Mouse (Mus musculus) thymus, adult 2 months (tissue): ENCODE data around the gene Thg1l. TPM values are rescaled to one million over a fixed set of nuclear protein-coding genes. Genes with fewer than 3 reads are reported as not detected.

Experiments
- DNase-seq: peaks from one replicate; pipeline ENCODE4 v3.0.0; 2021
- H3K27ac ChIP-seq: fragments of 200-500 bp; 2 replicates; pipeline ENCODE4 v1.5.1; 2012; ENCODE audit warnings: low read length, control low read depth; ENCODE audit not compliant: control insufficient read depth, insufficient read depth
- H3K27me3 ChIP-seq: fragments of 200-500 bp; 2 replicates; pipeline ENCODE4 v1.6.1; 2012; ENCODE audit warnings: mild to moderate bottlenecking, low read length, moderate library complexity, mixed read lengths; ENCODE audit not compliant: control insufficient read depth, insufficient read depth
- H3K36me3 ChIP-seq: fragments of 200-500 bp; 2 replicates; pipeline ENCODE4 v1.6.1; 2012; ENCODE audit warnings: mild to moderate bottlenecking, low read length, moderate library complexity; ENCODE audit not compliant: control insufficient read depth, insufficient read depth
- H3K4me1 ChIP-seq: fragments of 200-500 bp; replicated peaks from 2 replicates; pipeline ENCODE4 v1.6.1; 2012; ENCODE audit warnings: low read length; ENCODE audit not compliant: control insufficient read depth, insufficient read depth
- H3K4me3 ChIP-seq: fragments of 200-500 bp; 2 replicates; pipeline ENCODE4 v1.5.1; 2012; ENCODE audit warnings: mild to moderate bottlenecking, low read length, control low read depth, moderate library complexity; ENCODE audit not compliant: control insufficient read depth, insufficient read depth
- CTCF ChIP-seq: fragments of 200-500 bp; IDR thresholded peaks from 2 replicates; pipeline ENCODE4 v1.5.1; 2012; ENCODE audit warnings: mild to moderate bottlenecking, control low read depth, low read length, moderate library complexity, borderline replicate concordance; ENCODE audit not compliant: control insufficient read depth, poor library complexity, insufficient read depth; ENCODE audit errors: extremely low read depth
- POLR2A ChIP-seq: fragments of 200-500 bp; IDR thresholded peaks from 2 replicates; pipeline ENCODE4 v1.6.1; 2012; ENCODE audit warnings: mild to moderate bottlenecking, low read length, control low read depth, moderate library complexity; ENCODE audit not compliant: control insufficient read depth, poor library complexity, insufficient read depth; ENCODE audit errors: extremely low read depth
- whole genome bisulfite sequencing: fragments of 180-500 bp; shearing (Covaris S2); methylation state at CpG from one replicate; pipeline ENCODE4 v1.1.7; 2018; 5-methylcytosine and 5-hydroxymethylcytosine counted together
- polyA plus RNA-seq: library from polyadenylated mRNA; depleted of rRNA; stranded (reverse); fragments of >200 nt; gene quantifications from 2 replicates; pipeline ENCODE4 v1.2.3, GENCODE M21; 2012

Gene Thg1l
- polyA plus RNA-seq, 1 experiment, result 11.4 TPM

DNA sequence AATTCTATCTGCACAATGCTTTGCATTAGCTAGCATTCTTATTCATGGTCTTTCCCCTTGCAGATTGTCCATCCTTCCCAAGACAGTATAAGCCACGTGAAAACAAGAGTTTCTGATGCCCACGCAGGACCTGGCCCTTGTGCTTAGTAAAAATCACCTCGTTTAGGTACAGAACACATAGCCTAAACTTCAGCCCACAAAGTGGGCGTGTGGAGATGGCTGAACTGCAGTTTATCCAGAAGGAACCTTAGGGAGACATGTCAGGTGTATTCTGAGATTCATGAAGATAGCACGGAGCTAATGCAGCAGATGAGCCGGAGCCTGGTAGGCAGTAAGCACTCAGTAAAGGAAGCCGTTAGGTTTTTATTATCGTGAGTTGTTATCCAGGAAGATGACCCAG is 34.3 kb downstream of the Thg1l start:
- Histone ChIP-seq H3K27me3 (no peaks in the 10 kb centered on the region), H3K4me3 (no peak overlapping the region), H3K4me1 (no peaks in the 10 kb centered on the region), H3K36me3 (no peaks in the 10 kb centered on the region), H3K27ac (no peak overlapping the region)
- DNase-seq, result no peak
- TF ChIP-seq POLR2A, result no peak
- TF ChIP-seq CTCF, result no peak
- 84% methylated on average over 8 of the region's 8 CpGs for WGBS

DNA sequence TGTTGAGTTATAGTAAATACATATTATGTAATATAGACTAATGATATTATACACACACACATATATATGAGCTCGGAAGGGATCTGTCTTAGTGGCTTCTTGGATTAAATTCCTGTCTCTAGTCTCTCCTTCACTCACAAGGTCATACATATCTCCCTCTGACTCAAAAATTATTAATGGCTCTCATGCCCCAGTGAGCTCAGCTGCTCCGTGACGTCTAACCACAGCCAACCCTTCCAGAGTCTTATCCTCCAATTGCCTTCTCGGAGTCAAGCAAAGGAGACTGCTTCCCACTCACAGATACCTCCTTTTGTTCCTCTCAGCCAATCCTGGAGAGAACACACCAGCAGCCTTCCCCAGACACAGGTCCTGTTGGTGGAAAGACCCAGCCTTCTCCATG is 36.5 kb downstream of the Thg1l start:
- WGBS, result 91% methylated on average over 4 of the region's 4 CpGs
- DNase-seq, result no peak
- H3K4me1 ChIP-seq, result no peaks in the 10 kb centered on the region
- no peak overlapping the region for H3K4me3 ChIP-seq
- H3K36me3 ChIP-seq, result no peaks in the 10 kb centered on the region
- no peak overlapping the region for H3K27ac ChIP-seq
- TF ChIP-seq CTCF, result no peak
- no peak for TF ChIP-seq POLR2A
- H3K27me3 ChIP-seq, result no peaks in the 10 kb centered on the region

DNA sequence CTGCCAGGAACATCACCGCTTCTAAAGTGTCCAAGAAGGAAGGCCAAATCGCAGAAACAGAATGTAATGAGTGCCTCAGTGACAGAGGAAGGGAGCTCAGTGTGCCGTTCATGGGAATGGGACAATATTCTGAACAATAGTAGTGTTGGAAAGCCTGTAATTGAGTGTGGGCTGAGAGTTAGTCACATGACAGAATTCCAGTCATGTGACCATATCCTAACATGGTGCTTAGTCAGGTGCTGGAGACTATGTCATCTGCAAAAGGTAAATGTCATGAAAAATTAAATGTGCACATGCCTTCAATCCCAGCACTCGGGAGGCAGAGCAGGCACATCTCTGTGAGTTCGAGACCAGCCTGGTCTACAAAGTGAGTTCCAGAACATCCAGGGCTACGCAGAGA is 37.3 kb downstream of the Thg1l start:
- no peaks in the 10 kb centered on the region for H3K4me1 ChIP-seq
- WGBS, result 95% methylated on average over 6 of the region's 6 CpGs
- H3K27me3 ChIP-seq, result no peaks in the 10 kb centered on the region
- TF ChIP-seq CTCF, result no peak
- TF ChIP-seq POLR2A, result no peak
- H3K27ac ChIP-seq, result no peak overlapping the region
- no peaks in the 10 kb centered on the region for H3K36me3 ChIP-seq
- H3K4me3 ChIP-seq, result no peak overlapping the region
- no peak for DNase-seq

DNA sequence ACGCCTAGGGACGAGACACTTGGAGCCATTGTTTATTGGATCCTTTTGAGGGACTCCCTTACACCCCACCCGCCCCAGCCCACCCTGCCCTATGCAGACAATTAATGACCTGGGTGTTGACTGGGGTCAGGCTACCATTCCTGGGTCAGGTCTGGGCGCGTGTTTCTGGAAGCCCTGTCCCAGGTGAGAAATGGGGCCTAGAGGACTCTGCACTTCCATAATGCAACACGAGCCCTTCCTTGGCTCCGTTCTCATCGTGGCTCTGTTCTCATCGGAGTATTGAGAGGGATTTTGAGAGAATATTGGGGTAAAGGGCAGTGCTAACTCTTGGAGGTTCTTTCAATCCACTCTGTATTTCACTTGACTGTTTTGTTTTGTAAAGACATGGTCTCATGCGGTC is 39.1 kb downstream of the Thg1l start:
- Histone ChIP-seq H3K4me3 (no peak overlapping the region), H3K27me3 (no peaks in the 10 kb centered on the region), H3K36me3 (no peaks in the 10 kb centered on the region; the same call in 1 of the 2 replicates), H3K4me1 (no peaks in the 10 kb centered on the region), H3K27ac (no peak overlapping the region)
- DNase-seq, result no peak
- TF ChIP-seq POLR2A (no peak), CTCF (no peak)
- 89% methylated on average over 10 of the region's 10 CpGs for WGBS

DNA sequence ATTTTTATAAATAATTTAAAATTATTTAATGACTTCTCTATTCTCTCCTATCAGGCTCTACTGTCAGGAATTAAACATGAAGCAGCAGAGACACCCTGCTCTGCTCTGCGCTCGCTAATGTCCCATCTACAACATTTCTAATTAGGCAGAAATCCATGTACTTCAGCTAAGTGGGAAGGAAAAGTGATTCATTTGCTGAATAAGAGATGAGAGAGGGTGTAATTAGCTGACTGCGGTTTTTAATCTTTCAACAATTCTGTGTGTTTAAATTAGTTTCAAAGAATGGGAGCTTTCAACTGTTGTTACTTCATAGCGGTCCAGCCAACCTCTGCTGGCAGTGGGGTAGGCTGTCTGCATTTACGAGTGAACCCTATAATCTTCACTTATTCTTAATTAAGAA is 44.6 kb downstream of the Thg1l start:
- Histone ChIP-seq H3K4me3 (no peak overlapping the region), H3K27ac (no peak overlapping the region), H3K36me3 (peaks cover 42% of the 10 kb centered on the region), H3K27me3 (no peaks in the 10 kb centered on the region), H3K4me1 (no peaks in the 10 kb centered on the region)
- DNase-seq, result no peak
- no peak for TF ChIP-seq POLR2A
- TF ChIP-seq CTCF, result no peak
- 97% methylated on average over 5 of the region's 5 CpGs for WGBS

DNA sequence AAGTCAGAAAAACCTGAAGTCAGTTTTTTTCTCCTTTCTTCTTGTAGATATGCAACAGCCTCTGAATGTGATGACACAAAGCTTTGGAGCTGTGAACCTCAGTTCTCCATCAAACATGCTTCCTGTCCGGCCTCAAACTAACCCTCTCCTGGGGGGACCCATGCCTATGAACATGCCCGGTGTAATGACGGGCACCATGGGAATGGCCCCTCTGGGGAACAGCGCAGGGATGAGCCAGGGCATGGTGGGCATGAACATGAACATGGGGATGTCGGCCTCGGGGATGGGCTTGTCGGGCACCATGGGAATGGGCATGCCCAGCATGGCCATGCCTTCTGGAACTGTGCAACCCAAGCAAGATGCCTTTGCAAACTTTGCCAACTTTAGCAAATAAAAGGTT is 46.4 kb downstream of the Thg1l start:
- WGBS, result 98% methylated on average over 7 of the region's 7 CpGs
- Histone ChIP-seq H3K4me1 (no peaks in the 10 kb centered on the region), H3K27me3 (no peaks in the 10 kb centered on the region), H3K4me3 (no peak overlapping the region), H3K27ac (no peak overlapping the region), H3K36me3 (peaks cover 44% of the 10 kb centered on the region)
- TF ChIP-seq POLR2A (no peak), CTCF (no peak)
- no peak for DNase-seq

DNA sequence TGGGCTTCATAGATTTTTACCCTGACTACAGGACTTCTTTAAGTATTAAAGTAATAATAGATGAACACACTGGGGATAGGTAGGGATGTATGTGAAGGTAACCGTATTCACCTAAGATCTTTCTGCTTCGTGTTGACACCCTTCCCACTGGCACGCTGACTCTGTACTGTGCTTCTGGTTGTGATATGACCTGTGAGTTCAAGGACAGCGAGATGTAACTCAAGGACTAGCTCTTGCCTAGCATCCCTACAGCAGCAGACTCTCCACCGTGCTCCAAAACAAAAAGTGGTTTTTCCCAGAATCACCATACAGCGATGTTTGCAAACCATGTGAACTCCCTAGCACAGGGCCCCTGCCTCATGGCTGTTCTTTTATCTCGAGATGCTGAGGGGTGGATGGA is 47.2 kb downstream of the Thg1l start:
- 95% methylated on average over 7 of the region's 7 CpGs for WGBS
- Histone ChIP-seq H3K36me3 (peaks cover 44% of the 10 kb centered on the region), H3K4me1 (no peaks in the 10 kb centered on the region), H3K27me3 (no peaks in the 10 kb centered on the region), H3K4me3 (no peak overlapping the region), H3K27ac (no peak overlapping the region)
- DNase-seq, result no peak
- no peak for TF ChIP-seq POLR2A
- TF ChIP-seq CTCF, result no peak
